Mouse (Mus musculus) heart, embryonic 13.5 days (tissue): Measurements from ENCODE around the gene Gm19935. TPM values are rescaled to one million over a fixed set of nuclear protein-coding genes. Genes with fewer than 3 reads are reported as not detected.

ENCODE experiments used
- ATAC-seq: fragments of 200-750 bp; cut with Nextera tagmentation; 2 replicates; pipeline ENCODE4 v1.8.0; 2017; ENCODE audit warnings: moderate TSS enrichment; ENCODE audit not compliant: insufficient number of reproducible peaks, low FRiP score, low TSS enrichment; ENCODE audit errors: extremely low read depth
- H3K27ac ChIP-seq: fragments of 300-500 bp; sonication (generic); replicated peaks from 2 replicates; pipeline ENCODE4 v1.5.1; 2015; ENCODE audit warnings: moderate library complexity, mild to moderate bottlenecking, inconsistent platforms
- H3K27me3 ChIP-seq: fragments of 300-500 bp; sonication (generic); replicated peaks from 2 replicates; pipeline ENCODE4 v1.6.1; 2015; ENCODE audit warnings: mild to moderate bottlenecking, inconsistent platforms
- H3K36me3 ChIP-seq: fragments of 300-500 bp; sonication (generic); 2 replicates; pipeline ENCODE4 v1.6.1; 2015; ENCODE audit warnings: mild to moderate bottlenecking, inconsistent platforms
- H3K4me1 ChIP-seq: fragments of 300-500 bp; sonication (generic); 2 replicates; pipeline ENCODE4 v1.6.1; 2015; ENCODE audit warnings: inconsistent platforms
- H3K4me2 ChIP-seq: fragments of 300-500 bp; sonication (generic); 2 replicates; pipeline ENCODE4 v1.6.1; 2015; ENCODE audit warnings: inconsistent platforms, mild to moderate bottlenecking, moderate library complexity
- H3K4me3 ChIP-seq: fragments of 300-500 bp; sonication (generic); 2 replicates; pipeline ENCODE4 v1.5.1; 2015; ENCODE audit warnings: moderate library complexity, mild to moderate bottlenecking, inconsistent platforms
- H3K9ac ChIP-seq: fragments of 300-500 bp; sonication (generic); 2 replicates; pipeline ENCODE4 v1.6.1; 2015; ENCODE audit warnings: inconsistent platforms, mild to moderate bottlenecking, moderate library complexity
- H3K9me3 ChIP-seq: fragments of 300-500 bp; sonication (generic); 2 replicates; pipeline ENCODE4 v1.6.1; 2016; ENCODE audit warnings: inconsistent platforms
- WGBS: fragments of 180-500 bp; shearing (Covaris S2); methylation state at CpG from one replicate; pipeline ENCODE4 v1.1.7; 2015; ENCODE audit warnings: mixed read lengths; 5-methylcytosine and 5-hydroxymethylcytosine counted together
- polyA plus RNA-seq: library from polyadenylated mRNA; unstranded; fragments of >200 nt; fragmentation: Nextera tagmentation; extraction: Ambion mirVana; gene quantifications from 2 replicates; pipeline ENCODE4 v1.2.1, GENCODE M21; 2015

The Gm19935 gene
- polyA plus RNA-seq, 1 experiment from 2014 or later, result not detected

- Histone ChIP-seq H3K4me2 (peak overlapping the region; percentile 91), H3K4me1 (peaks cover 16% of the 10 kb centered on the region), H3K9ac (peak overlapping the region; percentile 85), H3K27ac (0 out of 2 replicates have a peak overlapping the region, but pooled peaks have one; percentile 20), H3K4me3 (peak overlapping the region; percentile 65), H3K9me3 (no peaks in the 10 kb centered on the region), H3K36me3 (no peaks in the 10 kb centered on the region), H3K27me3 (no peaks in the 10 kb centered on the region)
- WGBS, result 2% methylated on average over 11 of the region's 11 CpGs
- ATAC-seq, result 0 out of 2 replicates have a peak, but pooled peaks have one; percentile 25
Observed at GRCm38 (mm10) chr8:90828987-90829740, 12.0 kb upstream of the Gm19935 start.

- WGBS, result 1% methylated on average over 39 of the region's 39 CpGs
- Histone ChIP-seq H3K36me3 (no peaks in the 10 kb centered on the region), H3K9ac (peak within 1 kb of the TSS; percentile 85), H3K27ac (0 out of 2 replicates have a peak within 1 kb of the TSS, but pooled peaks have one; percentile 25), H3K27me3 (no peaks in the 10 kb centered on the region), H3K9me3 (no peaks in the 10 kb centered on the region), H3K4me3 (peak within 1 kb of the TSS; percentile 65), H3K4me2 (peak within 1 kb of the TSS; percentile 91), H3K4me1 (peaks cover 16% of the 10 kb centered on the region)
- peak; percentile 65; the same call in 1 of the 2 replicates for ATAC-seq
Observed at GRCm38 (mm10) chr8:90828181-90828986, 11.2 kb upstream of the Gm19935 start, which contains the start of gene Chd9. Chd9 (plus strand) TSS chr8:90828352.

GRCm38 (mm10) chr8:90825459-90825871 lies 8.3 kb upstream of the Gm19935 start:
- Histone ChIP-seq H3K4me3 (no peak overlapping the region), H3K36me3 (no peaks in the 10 kb centered on the region), H3K4me1 (peaks cover 16% of the 10 kb centered on the region), H3K4me2 (no peak overlapping the region), H3K27me3 (no peaks in the 10 kb centered on the region), H3K9ac (no peak overlapping the region), H3K27ac (no peak overlapping the region), H3K9me3 (no peaks in the 10 kb centered on the region)
- ATAC-seq, result no peak
- 81% methylated on average over 9 of the region's 9 CpGs for WGBS

GRCm38 (mm10) chr8:90822443-90822842 lies 5.2 kb upstream of the Gm19935 start:
- 12% methylated on average over 11 of the region's 11 CpGs for WGBS
- Histone ChIP-seq H3K4me3 (no peak overlapping the region), H3K27ac (no peak overlapping the region), H3K4me2 (no peak overlapping the region), H3K9ac (no peak overlapping the region), H3K4me1 (no peaks in the 10 kb centered on the region), H3K27me3 (no peaks in the 10 kb centered on the region), H3K9me3 (no peaks in the 10 kb centered on the region), H3K36me3 (no peaks in the 10 kb centered on the region)
- no peak for ATAC-seq

DNA sequence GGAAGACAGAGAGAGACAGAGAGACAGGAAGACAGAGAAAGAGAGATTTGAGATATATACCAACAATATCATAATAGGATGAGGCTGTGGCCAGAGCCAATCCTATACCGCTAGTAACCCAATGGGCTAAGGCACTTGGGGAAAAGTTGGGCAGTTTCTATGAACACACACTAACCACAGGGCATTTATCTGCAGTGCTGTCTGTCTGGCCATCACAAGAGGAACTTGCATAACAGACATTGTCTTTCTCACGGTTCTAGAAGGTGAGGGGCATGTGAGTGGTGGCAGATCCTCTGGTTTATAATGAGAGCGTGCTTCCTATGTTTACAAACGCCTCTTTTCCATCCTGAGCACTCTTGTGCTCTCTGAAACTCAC lies 3.1 kb upstream of the Gm19935 start:
- H3K27me3 ChIP-seq, result no peaks in the 10 kb centered on the region
- H3K36me3 ChIP-seq, result no peaks in the 10 kb centered on the region
- no peak overlapping the region for H3K4me2 ChIP-seq
- H3K27ac ChIP-seq, result no peak overlapping the region
- H3K4me1 ChIP-seq, result peaks cover 6% of the 10 kb centered on the region; the same call in 1 of the 2 replicates
- no peak overlapping the region for H3K9ac ChIP-seq
- 67% methylated on average over 4 of the region's 4 CpGs for WGBS
- ATAC-seq, result no peak
- no peaks in the 10 kb centered on the region for H3K9me3 ChIP-seq
- H3K4me3 ChIP-seq, result no peak overlapping the region

DNA sequence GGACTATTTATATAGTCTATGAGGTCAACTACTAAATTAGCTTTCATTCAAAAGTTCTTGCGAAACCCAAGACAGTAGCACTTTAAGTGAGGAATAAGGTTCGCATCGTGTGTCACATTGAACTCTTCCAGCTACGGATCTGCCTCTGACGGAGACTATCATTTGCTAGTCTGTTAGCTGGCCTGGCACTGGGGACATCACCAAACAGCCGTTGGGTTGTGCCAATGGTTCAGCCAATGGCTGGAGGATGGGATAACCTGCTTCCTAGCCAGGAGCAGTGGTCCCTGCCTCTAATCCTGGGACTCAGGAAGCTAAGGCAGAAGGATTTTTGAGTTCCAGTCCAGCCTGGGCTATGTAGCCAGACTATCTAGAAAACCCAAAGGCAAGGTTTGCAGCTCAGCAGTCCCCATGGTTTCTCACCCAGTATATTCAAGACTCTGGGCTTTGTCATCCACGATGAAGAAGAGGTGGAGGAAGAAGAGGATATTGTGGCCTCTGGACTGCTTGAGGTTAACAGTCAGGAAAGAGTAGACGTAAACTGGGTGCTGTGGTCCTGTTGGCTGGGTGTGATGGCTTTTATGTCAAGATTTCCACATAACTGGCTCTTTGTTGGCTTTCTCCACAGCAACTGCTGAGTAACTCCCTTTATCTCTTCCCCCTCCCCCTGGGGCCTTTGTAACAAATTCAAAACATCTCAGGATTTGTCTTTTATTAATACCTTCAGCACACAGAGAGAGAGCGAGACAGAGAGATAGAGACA lies 2.5 kb upstream of the Gm19935 start:
- H3K27ac ChIP-seq, result no peak overlapping the region
- peaks cover 6% of the 10 kb centered on the region; the same call in 1 of the 2 replicates for H3K4me1 ChIP-seq
- no peaks in the 10 kb centered on the region for H3K27me3 ChIP-seq
- WGBS, result 84% methylated on average over 9 of the region's 9 CpGs
- H3K36me3 ChIP-seq, result no peaks in the 10 kb centered on the region
- no peak overlapping the region for H3K4me2 ChIP-seq
- H3K4me3 ChIP-seq, result no peak overlapping the region
- no peak overlapping the region for H3K9ac ChIP-seq
- no peaks in the 10 kb centered on the region for H3K9me3 ChIP-seq
- ATAC-seq, result no peak

- no peak overlapping the region for H3K4me2 ChIP-seq
- ATAC-seq, result no peak
- peaks cover 6% of the 10 kb centered on the region; the same call in 1 of the 2 replicates for H3K4me1 ChIP-seq
- no peak overlapping the region for H3K9ac ChIP-seq
- no peak overlapping the region for H3K27ac ChIP-seq
- no peaks in the 10 kb centered on the region for H3K27me3 ChIP-seq
- no peaks in the 10 kb centered on the region for H3K9me3 ChIP-seq
- 75% methylated on average over 23 of the region's 23 CpGs for WGBS
- H3K4me3 ChIP-seq, result no peak overlapping the region
- H3K36me3 ChIP-seq, result no peaks in the 10 kb centered on the region
Observed at GRCm38 (mm10) chr8:90816061-90816882, 921 bp downstream of the Gm19935 start.

DNA sequence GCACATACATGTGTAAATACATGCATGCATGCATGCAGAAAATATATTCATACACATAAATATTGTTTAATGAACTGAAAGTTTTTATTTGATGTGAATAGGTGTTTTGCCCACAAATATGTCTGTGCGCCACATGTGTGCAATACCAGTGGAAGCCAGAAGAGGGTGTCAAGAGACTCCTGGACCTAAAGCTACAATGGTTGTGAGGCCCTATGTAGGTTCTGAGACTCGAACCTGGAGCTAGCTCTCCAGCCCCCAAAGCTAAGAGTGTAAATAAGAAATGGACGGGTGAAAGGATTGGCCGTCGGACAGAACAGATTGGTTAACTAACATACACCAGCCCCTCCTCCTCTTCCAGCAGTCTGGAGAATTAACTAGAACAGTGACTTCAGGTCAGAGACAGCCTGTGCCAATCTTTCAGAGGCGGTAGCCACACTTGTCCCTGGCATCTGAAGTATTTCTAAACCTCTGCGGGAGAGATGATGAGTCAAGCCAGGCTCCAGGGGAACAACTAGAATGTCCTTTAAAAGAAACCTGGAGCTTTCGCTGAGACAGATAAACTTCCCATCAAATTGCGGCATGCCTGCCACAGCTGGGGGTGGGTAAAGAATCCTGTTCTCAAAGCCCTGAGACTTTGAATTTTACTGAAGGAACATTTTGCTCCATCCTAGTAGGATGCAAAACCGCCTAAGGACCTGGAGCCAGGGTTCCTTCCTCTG lies 3.4 kb downstream of the Gm19935 start:
- Histone ChIP-seq H3K27ac (no peak overlapping the region), H3K9ac (no peak overlapping the region), H3K4me3 (no peak overlapping the region), H3K9me3 (peaks cover 8% of the 10 kb centered on the region; the same call in 1 of the 2 replicates), H3K4me2 (no peak overlapping the region), H3K27me3 (no peaks in the 10 kb centered on the region), H3K4me1 (peaks cover 6% of the 10 kb centered on the region; the same call in 1 of the 2 replicates), H3K36me3 (no peaks in the 10 kb centered on the region)
- no peak for ATAC-seq
- whole genome bisulfite sequencing, result 74% methylated on average over 10 of the region's 10 CpGs

GRCm38 (mm10) chr8:90799473-90799872 lies 17.7 kb downstream of the Gm19935 start:
- no peak overlapping the region for H3K4me3 ChIP-seq
- no peak overlapping the region for H3K9ac ChIP-seq
- no peaks in the 10 kb centered on the region for H3K36me3 ChIP-seq
- H3K27me3 ChIP-seq, result no peaks in the 10 kb centered on the region
- no peak overlapping the region for H3K27ac ChIP-seq
- no peak overlapping the region for H3K4me2 ChIP-seq
- WGBS, result 89% methylated on average over 5 of the region's 5 CpGs
- H3K4me1 ChIP-seq, result peaks cover 13% of the 10 kb centered on the region; the same call in 1 of the 2 replicates
- peaks cover 10% of the 10 kb centered on the region for H3K9me3 ChIP-seq
- no peak for ATAC-seq
